Mouse (Mus musculus): ENCODE measurements around the gene 2410131K14Rik. TPM values are rescaled to one million over a fixed set of nuclear protein-coding genes. Genes with fewer than 3 reads are reported as not detected.

Gene 2410131K14Rik
- total and polyA plus RNA-seq, 3 experiments = 7.8 to 9.8 (median 9.2) TPM

GRCm38 (mm10) chr5:118256981-118257380 lies 12.0 kb downstream of the 2410131K14Rik start:
- Histone ChIP-seq H3K4me2 (ENCODE audit: insufficient read depth, low read depth, poor library complexity, severe bottlenecking) (no peak overlapping the region), H3K36me3 (replicated peaks in 1 of 2; ENCODE audit: control insufficient read depth in 1 of 2, insufficient read depth in 1 of 2, low read length in 1 of 2) (peaks cover 60 to 86% of the 10 kb centered on the region in 2 experiments), H3K79me2 (replicated peaks; ENCODE audit: control insufficient read depth, extremely low read depth, insufficient read depth, poor library complexity, severe bottlenecking) (no peaks in the 10 kb centered on the region), H3K27ac (ENCODE audit: insufficient read depth, low read depth) (no peak overlapping the region), H3K27me3 (replicated peaks) (no peaks in the 10 kb centered on the region), H3K4me3 (replicated peaks in 1 of 3; ENCODE audit: low read depth in 2 of 3, low read length in 2 of 3, poor library complexity in 1 of 3) (no peak overlapping the region), H3K9ac (ENCODE audit: insufficient read depth, low read depth) (no peak overlapping the region), H3K9me3 (replicated peaks; ENCODE audit: low read length) (no peaks in the 10 kb centered on the region), H3K4me1 (ENCODE audit: control insufficient read depth in 1 of 2, insufficient read depth in 2 of 2) (peaks cover 4 to 16% of the 10 kb centered on the region in 2 experiments; a peak in 2 of 4 replicates)
- in situ Hi-C loops (cut with MboI; ENCODE audit: low pct_ligation_motif_present, low pct_unique_long_range_greater_than_20kb, low sequenced_read_pairs) = no loop called here
- dilution Hi-C loops (cut with MboI; ENCODE audit: extremely low pct_ligation_motif_present, extremely low pct_unique_long_range_greater_than_20kb, low sequenced_read_pairs) = no loop called here
- no peak for DNase-seq (ENCODE audit: extremely low read depth)
- TF ChIP-seq BHLHE40 (IDR thresholded peaks at IDR 0.05; ENCODE audit: low read depth, low read length) = no peak
- TF ChIP-seq RAD21 (IDR thresholded peaks at IDR 0.05; ENCODE audit: low read depth, low read length) = peak; percentile 18
- no peak for TF ChIP-seq JUND (conservative IDR thresholded peaks at IDR 0.05; ENCODE audit: low read depth, low read length)
- no peak for TF ChIP-seq SMC3 (IDR thresholded peaks at IDR 0.05; ENCODE audit: low read depth, low read length)
- TF ChIP-seq TBP (conservative IDR thresholded peaks at IDR 0.05; ENCODE audit: low read depth, low read length) = no peak
- peak in 1 of 2 experiments; percentile 44; a peak in 2 of 4 replicates for TF ChIP-seq CTCF (conservative IDR thresholded peaks at IDR 0.05 in 1 of 2, IDR thresholded peaks at IDR 0.05 in 1 of 2; ENCODE audit: low read depth in 2 of 2, low read length in 2 of 2)

GRCm38 (mm10) chr5:118259152-118259551 lies 14.1 kb downstream of the 2410131K14Rik start:
- Histone ChIP-seq H3K36me3 (replicated peaks in 1 of 2; ENCODE audit: control insufficient read depth in 1 of 2, insufficient read depth in 1 of 2, low read length in 1 of 2) (peaks cover 70 to 94% of the 10 kb centered on the region in 2 experiments), H3K27ac (ENCODE audit: insufficient read depth, low read depth) (no peak overlapping the region), H3K4me3 (replicated peaks in 1 of 3; ENCODE audit: low read depth in 2 of 3, low read length in 2 of 3, poor library complexity in 1 of 3) (no peak overlapping the region), H3K4me2 (ENCODE audit: insufficient read depth, low read depth, poor library complexity, severe bottlenecking) (no peak overlapping the region), H3K79me2 (replicated peaks; ENCODE audit: control insufficient read depth, extremely low read depth, insufficient read depth, poor library complexity, severe bottlenecking) (no peaks in the 10 kb centered on the region), H3K9ac (ENCODE audit: insufficient read depth, low read depth) (no peak overlapping the region), H3K4me1 (ENCODE audit: control insufficient read depth in 1 of 2, insufficient read depth in 2 of 2) (peaks cover 3% of the 10 kb centered on the region in 2 experiments), H3K9me3 (replicated peaks; ENCODE audit: low read length) (no peaks in the 10 kb centered on the region), H3K27me3 (replicated peaks) (no peaks in the 10 kb centered on the region)
- dilution Hi-C loops (cut with MboI; ENCODE audit: extremely low pct_ligation_motif_present, extremely low pct_unique_long_range_greater_than_20kb, low sequenced_read_pairs) = no loop called here
- in situ Hi-C loops (cut with MboI; ENCODE audit: low pct_ligation_motif_present, low pct_unique_long_range_greater_than_20kb, low sequenced_read_pairs) = no loop called here
- TF ChIP-seq ZNF384 (IDR thresholded peaks at IDR 0.05; ENCODE audit: low read depth, low read length) (no peak), PAX5 (IDR thresholded peaks at IDR 0.05; ENCODE audit: low read length) (no peak), ZMIZ1 (IDR thresholded peaks at IDR 0.05; ENCODE audit: low read depth, low read length) (no peak), CHD2 (IDR thresholded peaks at IDR 0.05; ENCODE audit: low read length) (no peak), MAFK (IDR thresholded peaks at IDR 0.05; ENCODE audit: insufficient replicate concordance, low read length) (no peak)
- no peak for DNase-seq (ENCODE audit: extremely low read depth)

- H3K9me3 ChIP-seq (replicated peaks; ENCODE audit: low read length) = no peaks in the 10 kb centered on the region
- H3K27ac ChIP-seq (ENCODE audit: insufficient read depth, low read depth) = no peak overlapping the region
- peaks cover 70 to 95% of the 10 kb centered on the region in 2 experiments for H3K36me3 ChIP-seq (replicated peaks in 1 of 2; ENCODE audit: control insufficient read depth in 1 of 2, insufficient read depth in 1 of 2, low read length in 1 of 2)
- peaks cover 7 to 8% of the 10 kb centered on the region in 2 experiments for H3K4me1 ChIP-seq (ENCODE audit: control insufficient read depth in 1 of 2, insufficient read depth in 2 of 2)
- no peak overlapping the region for H3K4me3 ChIP-seq (replicated peaks in 1 of 3; ENCODE audit: low read depth in 2 of 3, low read length in 2 of 3, poor library complexity in 1 of 3)
- H3K4me2 ChIP-seq (ENCODE audit: insufficient read depth, low read depth, poor library complexity, severe bottlenecking) = no peak overlapping the region
- H3K27me3 ChIP-seq (replicated peaks) = no peaks in the 10 kb centered on the region
- H3K79me2 ChIP-seq (replicated peaks; ENCODE audit: control insufficient read depth, extremely low read depth, insufficient read depth, poor library complexity, severe bottlenecking) = no peaks in the 10 kb centered on the region
- DNase-seq (ENCODE audit: extremely low read depth) = no peak
- dilution Hi-C loops (cut with MboI; ENCODE audit: extremely low pct_ligation_motif_present, extremely low pct_unique_long_range_greater_than_20kb, low sequenced_read_pairs) (no loop called here), in situ Hi-C loops (cut with MboI; ENCODE audit: low pct_ligation_motif_present, low pct_unique_long_range_greater_than_20kb, low sequenced_read_pairs) (loop anchor here (10.0 kb wide), 1 partner anchor 475 kb away; no protein-coding TSS in a partner anchor)
- no peak overlapping the region for H3K9ac ChIP-seq (ENCODE audit: insufficient read depth, low read depth)
- no peak for TF ChIP-seq POLR2A (IDR thresholded peaks at IDR 0.05; ENCODE audit: low read depth, low read length)
- TF ChIP-seq CHD2 (IDR thresholded peaks at IDR 0.05; ENCODE audit: low read length) = no peak
- no peak for TF ChIP-seq NRF1 (IDR thresholded peaks at IDR 0.05; ENCODE audit: low read depth, low read length)
- TF ChIP-seq BHLHE40 (IDR thresholded peaks at IDR 0.05; ENCODE audit: low read depth, low read length) = no peak
- TF ChIP-seq ZKSCAN1 (IDR thresholded peaks at IDR 0.05; ENCODE audit: borderline replicate concordance, low read depth, low read length) = no peak
- no peak for TF ChIP-seq E2F4 (IDR thresholded peaks at IDR 0.05; ENCODE audit: insufficient replicate concordance, low read depth, low read length)
- no peak for TF ChIP-seq RCOR1 (conservative IDR thresholded peaks at IDR 0.05; ENCODE audit: low read depth, low read length)
- TF ChIP-seq MEF2A (IDR thresholded peaks at IDR 0.05; ENCODE audit: borderline replicate concordance, low read depth, low read length) = no peak
- TF ChIP-seq KAT2A (IDR thresholded peaks at IDR 0.05; ENCODE audit: insufficient replicate concordance, low read length) = no peak
- no peak for TF ChIP-seq CTCF (conservative IDR thresholded peaks at IDR 0.05 in 1 of 2, IDR thresholded peaks at IDR 0.05 in 1 of 2; ENCODE audit: low read depth in 2 of 2, low read length in 2 of 2)
- TF ChIP-seq USF1 (IDR thresholded peaks at IDR 0.05; ENCODE audit: low read depth, low read length) = no peak
- TF ChIP-seq ETS1 (conservative IDR thresholded peaks at IDR 0.05; ENCODE audit: low read depth, low read length) = no peak
- no peak for TF ChIP-seq RAD21 (IDR thresholded peaks at IDR 0.05; ENCODE audit: low read depth, low read length)
- TF ChIP-seq GABPA (IDR thresholded peaks at IDR 0.05; ENCODE audit: insufficient replicate concordance, low read depth, low read length) = no peak
- no peak for TF ChIP-seq HCFC1 (IDR thresholded peaks at IDR 0.05; ENCODE audit: low read depth, low read length)
- TF ChIP-seq IRF4 (IDR thresholded peaks at IDR 0.05; ENCODE audit: low read depth, low read length) = no peak
- TF ChIP-seq ZC3H11A (IDR thresholded peaks at IDR 0.05; ENCODE audit: low read depth, low read length) = no peak
Measured at GRCm38 (mm10) chr5:118259636-118260035, 14.6 kb downstream of the 2410131K14Rik start.

All from CH12.LX (cell line).